Mouse (Mus musculus) testis, adult 2 months (tissue): ENCODE results near the gene Arhgap35.

Experiments
- CTCF ChIP-seq: fragments of 200-500 bp; IDR thresholded peaks from 2 replicates; pipeline ENCODE4 v1.5.1; 2012; ENCODE audit warnings: low read depth, mild to moderate bottlenecking, inconsistent platforms, low read length, moderate library complexity; ENCODE audit not compliant: control insufficient read depth, insufficient read depth, insufficient replicate concordance
- POLR2A ChIP-seq: fragments of 200-500 bp; IDR thresholded peaks from 2 replicates; pipeline ENCODE4 v1.6.1; 2012; ENCODE audit warnings: low read depth, mild to moderate bottlenecking, inconsistent platforms, low read length, moderate library complexity; ENCODE audit not compliant: control insufficient read depth

DNA sequence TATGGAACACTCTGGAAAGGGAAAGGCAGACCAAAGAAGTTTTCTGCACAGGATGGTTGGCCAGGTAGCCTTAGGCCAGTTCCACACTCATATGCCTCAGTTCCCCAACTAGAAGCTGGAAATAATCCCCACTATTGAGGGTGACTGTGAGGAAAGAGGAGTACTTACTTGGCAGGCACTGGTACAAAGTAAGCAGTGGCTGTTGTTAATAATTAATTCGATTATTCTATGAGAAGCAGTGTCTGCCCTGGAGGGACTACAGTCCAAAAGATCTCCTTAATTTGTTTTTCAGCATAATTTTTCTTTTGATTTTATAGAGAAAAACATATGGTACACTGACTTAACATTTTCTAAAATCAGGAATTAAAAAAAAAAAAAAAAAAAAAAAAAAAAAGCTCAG is 10.7 kb downstream of the Arhgap35 start:
- no peak for TF ChIP-seq CTCF
- TF ChIP-seq POLR2A = no peak
